Mouse (Mus musculus): ENCODE data around the gene Samm50.
"Not testable (repeated sequence)": the region's sequence is repeated elsewhere in the genome, so short reads cannot be mapped to it uniquely, and the experiment has no call there.

Gene Samm50

GRCm38 (mm10) chr15:84192058-84192791 lies at the start of gene Samm50:
TSS of gene Samm50 (plus strand) at chr15:84192241.
- peak; percentile 93 for DNase-seq (ENCODE audit: extremely low spot score, low spot score)

DNA sequence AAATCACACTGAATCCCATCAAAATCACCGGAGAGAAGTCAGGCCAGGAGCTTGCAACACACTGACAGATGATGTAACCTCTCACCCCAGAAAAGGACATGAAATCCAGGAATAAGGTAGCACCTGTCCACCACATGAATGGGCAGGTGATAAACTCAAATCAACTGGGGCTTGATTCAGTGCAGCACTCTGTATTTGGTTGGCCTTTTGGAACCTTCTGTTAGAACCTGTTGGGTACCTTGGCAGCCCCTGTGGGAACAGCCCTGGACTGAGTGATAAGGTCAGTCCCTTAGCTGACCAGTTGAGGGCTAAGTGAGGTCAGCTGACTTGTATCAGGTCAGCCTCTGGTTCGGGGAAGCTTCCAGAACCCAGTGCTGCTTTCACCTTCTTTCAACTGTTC lies 35.9 kb upstream of the Samm50 start:
- DNase-seq (ENCODE audit: extremely low spot score, low spot score), result no peak

GRCm38 (mm10) chr15:84157530-84157929 lies 34.5 kb upstream of the Samm50 start:
- DNase-seq (ENCODE audit: extremely low spot score, low spot score), result not testable (repeated sequence)

DNA sequence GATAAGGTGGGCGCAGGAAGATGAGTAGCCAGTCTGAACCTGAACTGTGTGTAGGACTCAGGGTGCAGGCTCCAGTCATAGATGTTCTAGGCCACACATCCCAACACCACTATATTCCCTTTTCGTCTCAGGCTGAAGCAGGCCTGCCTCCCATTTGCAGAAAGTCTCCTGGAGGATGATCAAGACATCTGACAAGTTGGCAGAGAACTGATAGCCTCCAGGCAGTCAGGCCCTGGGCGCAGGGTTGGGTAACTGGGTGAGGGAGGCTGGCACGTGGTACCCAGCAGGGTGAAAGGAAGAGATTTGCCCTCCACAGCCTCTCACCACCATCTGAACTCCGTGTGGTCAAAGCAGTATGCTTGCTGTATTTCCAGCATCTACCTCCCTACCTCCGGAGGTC lies 30.2 kb upstream of the Samm50 start:
- no peak for DNase-seq (ENCODE audit: extremely low spot score, low spot score)

DNA sequence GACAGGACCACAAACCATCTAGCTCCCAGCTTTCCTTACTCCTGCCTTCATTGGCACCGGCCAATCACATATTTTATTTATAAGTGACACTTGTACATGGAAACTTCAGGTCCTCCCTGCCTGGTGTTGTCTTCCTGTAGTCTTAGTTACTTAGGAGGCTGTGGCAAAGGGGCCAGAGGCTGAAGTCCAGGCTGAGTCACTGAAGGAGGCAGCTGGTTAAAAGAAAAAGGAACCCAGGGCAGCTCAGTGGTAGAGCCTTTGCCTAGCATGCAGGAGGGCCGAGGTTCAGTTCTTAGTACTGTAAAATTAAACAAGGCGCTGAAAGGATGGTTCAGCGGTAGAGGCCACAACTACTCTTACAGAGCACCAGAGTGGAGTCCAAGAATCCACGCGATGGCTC lies 25.2 kb upstream of the Samm50 start:
- no peak for DNase-seq (ENCODE audit: extremely low spot score, low spot score)

GRCm38 (mm10) chr15:84167600-84167999 lies 24.4 kb upstream of the Samm50 start, which contains the start of gene Pnpla3:
TSS of gene Pnpla3 (plus strand) at chr15:84167837.
- DNase-seq (ENCODE audit: extremely low spot score, low spot score), result peak; percentile 93

GRCm38 (mm10) chr15:84168170-84169161 lies 23.6 kb upstream of the Samm50 start:
- peak; percentile 22 for DNase-seq (ENCODE audit: extremely low spot score, low spot score)

- DNase-seq (ENCODE audit: extremely low spot score, low spot score), result no peak
Observed at GRCm38 (mm10) chr15:84169511-84169910, 22.5 kb upstream of the Samm50 start.

DNA sequence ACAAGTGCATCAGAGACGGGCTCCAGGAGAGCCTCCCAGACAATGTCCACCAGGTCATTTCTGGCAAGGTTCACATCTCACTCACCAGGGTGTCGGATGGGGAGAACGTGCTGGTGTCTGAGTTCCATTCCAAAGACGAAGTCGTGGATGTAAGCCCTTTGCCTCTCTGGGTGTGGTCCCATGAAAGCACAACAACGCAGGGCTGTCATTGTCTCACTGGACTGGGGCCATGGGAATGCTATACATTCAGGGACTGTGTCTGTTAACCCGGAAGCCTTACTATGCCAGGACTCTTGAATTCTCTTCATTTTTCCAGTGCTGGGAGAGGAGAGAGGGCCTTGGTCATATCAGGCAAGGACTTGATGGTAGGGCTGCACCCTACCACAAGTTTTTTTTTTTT lies 20.9 kb upstream of the Samm50 start:
- DNase-seq (ENCODE audit: extremely low spot score, low spot score), result no peak

DNA sequence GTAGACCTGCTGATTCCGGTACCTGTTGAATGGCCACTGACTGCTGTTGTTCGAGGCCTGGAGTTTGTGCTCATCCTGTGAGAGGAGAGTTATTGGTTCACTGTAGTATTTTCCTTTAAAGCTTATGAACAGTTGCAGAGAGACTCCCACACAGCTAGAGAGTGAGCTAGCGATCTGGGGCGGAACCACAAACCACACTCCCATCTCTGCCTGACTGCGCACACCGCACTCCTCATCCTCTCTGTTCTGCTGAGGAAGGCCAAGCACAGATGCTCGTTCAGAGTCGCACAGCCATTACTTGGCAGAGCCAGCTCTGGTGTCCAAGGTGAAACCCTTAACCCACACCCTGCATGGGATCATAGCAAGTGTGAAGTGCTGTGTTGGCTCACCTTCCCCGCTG lies 13.3 kb upstream of the Samm50 start:
- no peak for DNase-seq (ENCODE audit: extremely low spot score, low spot score)

- no peak for DNase-seq (ENCODE audit: extremely low spot score, low spot score)
Observed at GRCm38 (mm10) chr15:84182000-84182399, 10.0 kb upstream of the Samm50 start.

DNA sequence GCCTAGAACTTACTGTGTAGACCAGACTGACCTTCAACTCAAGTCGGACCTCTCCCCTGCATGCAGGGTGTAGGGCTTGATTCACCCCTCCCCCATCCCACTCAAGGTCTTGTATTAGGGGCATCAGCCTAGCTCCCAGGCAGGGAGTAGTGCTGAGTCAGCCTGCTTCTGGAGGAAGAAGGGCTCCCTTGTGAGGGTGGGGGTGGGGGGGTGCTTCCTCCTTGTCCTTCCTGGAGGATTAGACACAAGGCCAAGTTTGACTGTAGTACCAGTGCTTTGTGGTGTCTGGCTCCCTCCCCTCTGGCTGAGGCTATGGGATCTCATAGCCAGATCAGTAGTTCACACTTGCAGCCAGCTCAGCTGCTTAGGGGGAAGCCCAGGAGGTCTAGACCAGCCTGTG lies 8.1 kb upstream of the Samm50 start:
- no peak for DNase-seq (ENCODE audit: extremely low spot score, low spot score)

DNA sequence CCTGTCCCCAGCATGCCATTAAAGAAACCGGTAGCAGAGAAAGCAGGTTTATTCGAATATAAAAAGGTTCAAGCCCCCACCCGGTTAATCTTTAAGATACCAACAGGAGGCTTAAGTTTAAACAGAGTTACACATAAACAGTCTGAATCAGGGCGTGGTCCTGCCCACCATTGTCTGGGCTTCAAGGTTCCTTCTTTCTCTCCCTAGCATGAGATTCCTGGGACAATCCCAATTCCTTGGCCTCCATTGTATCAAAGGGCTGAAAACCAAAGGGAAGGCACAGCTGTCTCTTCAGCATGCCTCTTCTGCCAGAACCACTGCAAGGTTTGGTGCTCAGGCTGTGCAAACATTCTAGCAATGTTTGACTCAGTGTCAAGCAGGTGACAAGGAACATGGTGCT lies 5.8 kb upstream of the Samm50 start:
- no peak for DNase-seq (ENCODE audit: extremely low spot score, low spot score)

DNA sequence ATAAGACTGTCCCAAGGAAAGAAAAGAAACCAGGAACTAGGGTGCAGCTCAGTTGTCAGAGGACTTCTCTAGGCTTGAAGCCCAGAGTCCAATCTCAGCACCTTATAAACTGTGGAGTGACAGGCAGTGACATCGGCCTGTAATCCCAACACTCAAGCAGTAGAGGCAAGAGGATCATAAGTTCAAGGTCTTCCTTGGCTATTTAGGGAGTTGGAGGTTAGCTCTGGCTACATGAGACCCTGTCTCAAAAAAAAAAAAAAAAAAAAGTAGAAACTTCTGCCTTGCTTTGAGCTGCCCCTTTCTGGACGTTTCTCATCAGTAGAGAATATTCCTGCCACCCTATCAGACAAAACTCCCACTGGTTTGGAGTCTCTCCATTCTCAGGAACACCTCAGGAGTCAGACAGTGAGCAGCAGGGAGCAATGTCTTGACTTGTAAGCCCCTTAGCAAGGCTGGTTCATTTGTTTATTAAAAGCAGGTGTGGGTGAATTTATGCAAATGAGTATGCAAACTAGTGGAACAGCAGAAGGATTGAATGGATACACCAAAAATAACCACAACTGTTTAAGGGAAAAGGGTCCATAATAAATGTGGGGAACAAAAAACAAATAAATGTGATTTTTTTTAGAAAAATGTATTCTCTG lies 3.0 kb upstream of the Samm50 start:
- no peak for DNase-seq (ENCODE audit: extremely low spot score, low spot score)

GRCm38 (mm10) chr15:84189881-84190280 lies 2.2 kb upstream of the Samm50 start:
- no peak for DNase-seq (ENCODE audit: extremely low spot score, low spot score)

DNA sequence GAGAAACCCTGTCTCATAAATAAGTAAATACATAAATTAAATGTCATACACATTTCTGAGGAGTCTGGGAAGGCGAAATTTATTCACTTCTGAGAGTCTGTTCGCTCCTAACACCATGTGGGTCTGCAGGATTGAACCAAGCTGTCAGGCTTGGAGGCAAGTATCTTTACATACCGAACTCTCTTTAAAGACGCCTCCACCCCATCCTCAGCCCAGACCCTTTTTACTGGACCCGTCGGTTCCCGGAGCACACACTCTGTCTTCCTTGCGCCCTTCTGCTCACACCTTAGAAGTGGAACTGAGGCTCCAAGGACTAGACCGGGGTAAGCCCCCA lies 350 bp upstream of the Samm50 start:
- no peak for DNase-seq (ENCODE audit: extremely low spot score, low spot score)

DNA sequence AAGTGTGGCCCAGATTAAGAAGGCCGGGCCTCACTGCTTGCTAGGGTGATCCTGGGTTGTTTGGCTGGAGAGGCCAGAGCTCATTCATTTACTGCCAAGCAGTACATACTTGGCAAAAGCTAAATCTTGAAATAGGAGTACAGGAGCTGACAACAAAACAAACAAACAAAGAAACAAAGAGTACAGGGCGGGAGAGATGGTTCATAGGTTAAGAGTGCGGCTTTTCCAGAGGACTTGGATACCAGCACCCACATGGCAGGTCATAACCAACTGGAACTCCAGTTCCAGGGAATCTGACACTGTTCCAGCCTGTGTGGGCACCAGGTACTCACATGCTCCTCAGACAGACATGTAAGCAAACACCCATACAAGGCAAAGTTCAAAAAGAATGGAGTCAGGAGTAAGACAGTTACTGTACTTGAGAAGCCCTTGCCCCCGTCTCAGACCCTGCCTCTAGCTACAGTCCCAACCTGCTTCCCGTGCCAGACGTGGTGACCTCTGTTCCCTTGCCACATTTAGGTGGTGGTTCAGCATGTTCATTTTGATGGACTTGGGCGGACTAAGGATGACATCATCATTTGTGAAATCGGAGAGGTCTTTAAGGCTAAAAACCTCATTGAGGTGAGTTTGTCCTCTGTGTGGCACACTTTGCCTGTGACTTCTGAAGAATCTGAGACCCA lies 4.6 kb downstream of the Samm50 start:
- DNase-seq (ENCODE audit: extremely low spot score, low spot score), result no peak

- no peak for DNase-seq (ENCODE audit: extremely low spot score, low spot score)
Observed at GRCm38 (mm10) chr15:84207327-84207726, 15.3 kb downstream of the Samm50 start.

DNA sequence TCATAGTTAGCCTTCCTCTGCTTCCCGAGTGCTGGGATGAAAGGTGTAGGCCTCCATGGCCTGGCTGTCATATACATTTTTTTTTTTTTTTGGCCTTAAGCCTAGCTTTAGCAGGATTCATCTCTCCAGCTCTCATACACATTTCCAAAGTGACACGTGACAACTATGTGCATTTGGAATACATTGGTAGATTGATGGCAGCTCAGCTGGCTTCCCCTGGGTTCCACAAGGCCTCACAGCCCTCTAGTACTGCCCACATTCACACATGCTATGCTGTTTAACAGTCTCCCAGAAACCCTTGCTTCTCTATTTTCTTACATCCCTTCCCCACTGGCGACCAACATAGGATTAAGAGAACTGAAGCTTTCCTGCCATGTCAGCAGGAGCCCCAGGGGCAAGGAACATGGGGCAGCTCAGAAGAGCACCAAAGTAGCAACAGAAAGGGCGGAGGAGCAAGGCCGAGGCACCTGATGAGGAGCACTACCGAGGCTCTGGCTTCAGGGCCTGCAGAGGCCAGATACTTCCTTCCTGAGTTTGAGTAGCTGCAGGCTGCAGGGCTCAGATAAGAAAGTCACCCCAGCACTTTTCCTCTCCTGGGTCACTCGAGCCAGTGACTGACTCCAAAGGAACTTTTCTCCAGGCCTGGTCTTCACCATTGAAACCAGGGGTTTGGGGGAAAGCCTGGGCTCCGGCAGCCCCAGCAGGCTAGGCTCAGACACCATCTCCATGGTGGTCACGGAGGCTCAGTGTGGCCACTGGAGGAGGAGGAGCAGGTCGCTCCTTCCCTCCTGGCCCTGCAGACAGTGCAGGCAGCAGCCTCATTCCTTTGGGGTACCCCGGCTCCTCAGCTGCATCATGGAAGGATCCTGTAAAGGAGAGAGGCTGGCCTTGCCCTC lies 17.7 kb downstream of the Samm50 start:
- DNase-seq (ENCODE audit: extremely low spot score, low spot score), result no peak

- no peak for DNase-seq (ENCODE audit: extremely low spot score, low spot score)
Observed at GRCm38 (mm10) chr15:84210461-84210860, 18.4 kb downstream of the Samm50 start.

All from neural tube, embryonic 10.5 days (tissue).